Mouse (Mus musculus): Measurements from ENCODE around the gene Gm5916. TPM values are rescaled to one million over a fixed set of nuclear protein-coding genes. Genes with fewer than 3 reads are reported as not detected.

Gene Gm5916
- not detected for total RNA-seq (2021)
- long read RNA-seq, experiment 1: 0 reads
- long read RNA-seq, experiment 2: 0 reads

DNA sequence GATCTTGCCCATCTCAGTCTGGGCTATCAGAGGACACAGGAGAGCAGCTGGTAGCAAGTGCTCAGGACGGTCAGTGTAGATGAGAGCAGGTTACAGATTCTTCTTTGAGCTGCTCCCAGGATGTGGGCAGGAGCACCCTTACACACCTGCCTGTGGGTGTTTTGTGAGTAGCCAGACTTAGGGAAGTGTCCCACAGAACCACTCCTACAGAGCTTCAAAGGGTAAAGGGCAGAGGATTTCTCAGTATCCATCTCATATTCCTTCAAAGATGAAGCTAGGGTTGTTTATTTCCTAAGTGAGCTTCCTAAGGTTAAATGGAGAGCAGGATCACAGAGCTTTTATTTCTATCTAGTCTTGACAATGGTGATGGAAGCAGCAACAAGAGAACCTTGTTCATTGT, at the start of gene Gm5916:
Gene Gm5916 (minus strand): TSS at position 101 of the 400 bp plus-strand sequence.
- DNase-seq (ENCODE audit: low spot score in 2 of 2): no peak

Other genes with a start within 250 kb of the Gm5916 start
- not detected for gene 9230113P08Rik, start 220.4 kb downstream of the Gm5916 start, total RNA-seq (2021)

All from layer of hippocampus, postnatal 14 days (tissue).